Mouse (Mus musculus): ENCODE measurements at regions not wholly inside any gene's neighbourhood (a gene's known extent, or its start where the extent isn't known, plus 50 kb on each side); places are given as distances from the start of the nearest gene placed in this dataset.

DNA sequence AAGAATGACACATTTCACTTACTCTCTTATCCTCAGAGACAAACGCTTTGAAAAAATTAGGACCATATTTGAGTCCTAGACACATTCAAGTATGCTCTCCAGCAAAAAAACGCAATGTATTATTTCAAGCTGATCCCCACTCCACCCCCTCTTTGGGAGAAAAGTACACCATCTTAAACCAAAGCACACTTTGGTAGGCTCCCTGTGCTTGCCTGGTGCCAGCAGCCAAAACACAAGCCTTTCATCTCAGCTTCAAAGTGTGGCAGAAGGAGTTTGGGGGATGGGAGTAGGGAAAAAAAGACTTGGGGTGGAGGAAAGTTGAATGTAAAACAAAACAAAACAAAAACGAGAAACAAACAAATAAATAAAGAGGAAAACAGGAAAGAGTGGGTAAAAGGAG, 137.2 kb upstream of the Hey2 start:
- Histone ChIP-seq H3K27ac (ENCODE audit: low read depth, low read length) (no peak overlapping the region), H3K27me3 (replicated peaks; ENCODE audit: control insufficient read depth, insufficient read depth, low read length) (no peaks in the 10 kb centered on the region), H3K4me2 (replicated peaks; ENCODE audit: low read depth) (no peak overlapping the region), H3K9me3 (ENCODE audit: control insufficient read depth) (no peaks in the 10 kb centered on the region), H3K36me3 (ENCODE audit: control insufficient read depth, insufficient read depth) (no peaks in the 10 kb centered on the region), H3K4me1 (replicated peaks; ENCODE audit: control insufficient read depth, insufficient read depth, low read length) (no peaks in the 10 kb centered on the region), H3K9ac (ENCODE audit: low read depth, low read length) (no peak overlapping the region), H3K4me3 (ENCODE audit: low read depth, low read length) (no peak overlapping the region)
- no peak for TF ChIP-seq CTCF (IDR thresholded peaks at IDR 0.05; ENCODE audit: low read depth)
- 27% methylated on average over 3 of the region's 3 CpGs for WGBS
- ATAC-seq: no peak

DNA sequence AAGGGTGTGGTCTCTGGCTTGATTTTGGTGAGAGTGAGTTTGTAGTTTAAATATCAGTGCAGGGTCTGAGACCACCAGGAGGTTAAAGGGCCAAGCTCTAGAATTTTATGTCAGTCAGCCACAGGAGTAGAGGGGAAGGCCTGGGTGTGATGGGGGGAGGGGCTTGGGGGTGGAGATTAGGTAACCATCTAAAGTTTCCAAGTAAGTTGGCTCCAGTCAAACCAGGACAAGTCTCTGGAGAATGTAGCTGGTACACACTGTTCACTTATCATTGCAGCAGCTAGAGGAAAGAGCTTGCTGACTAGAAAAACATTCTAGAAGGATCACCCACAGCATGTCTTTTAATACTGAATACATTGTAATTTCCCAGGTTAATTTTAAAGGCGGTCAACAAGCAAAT, 123.6 kb upstream of the Hey2 start:
- TF ChIP-seq CTCF (IDR thresholded peaks at IDR 0.05; ENCODE audit: low read depth): no peak
- Histone ChIP-seq H3K36me3 (ENCODE audit: control insufficient read depth, insufficient read depth) (no peaks in the 10 kb centered on the region), H3K27me3 (replicated peaks; ENCODE audit: control insufficient read depth, insufficient read depth, low read length) (no peaks in the 10 kb centered on the region), H3K9ac (ENCODE audit: low read depth, low read length) (no peak overlapping the region), H3K9me3 (ENCODE audit: control insufficient read depth) (no peaks in the 10 kb centered on the region), H3K27ac (ENCODE audit: low read depth, low read length) (no peak overlapping the region), H3K4me2 (replicated peaks; ENCODE audit: low read depth) (no peak overlapping the region), H3K4me3 (ENCODE audit: low read depth, low read length) (no peak overlapping the region), H3K4me1 (replicated peaks; ENCODE audit: control insufficient read depth, insufficient read depth, low read length) (no peaks in the 10 kb centered on the region)
- no peak for ATAC-seq
- 98% methylated on average over 1 of the region's 1 CpGs for WGBS

DNA sequence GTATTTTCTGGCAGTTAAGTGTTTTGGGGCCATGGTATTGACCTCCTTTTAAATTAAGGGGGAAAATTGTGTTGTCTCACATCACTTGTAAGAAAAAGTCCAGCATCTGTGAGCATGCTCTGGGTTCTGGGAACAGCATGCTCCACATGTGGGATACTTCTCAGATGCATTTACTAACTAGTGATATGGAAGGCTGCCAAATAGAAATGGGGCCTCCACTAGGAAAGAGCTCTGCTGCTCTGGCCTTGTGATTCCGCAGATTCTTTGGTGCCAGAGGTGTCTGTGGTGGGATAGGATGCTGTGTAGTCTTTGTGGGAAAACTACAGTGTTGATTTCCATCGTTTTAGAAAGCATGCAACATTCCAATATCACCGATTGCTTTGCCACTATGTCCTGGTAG, 111.2 kb upstream of the Hey2 start:
- H3K9ac ChIP-seq (ENCODE audit: low read depth, low read length): no peak overlapping the region
- no peaks in the 10 kb centered on the region for H3K27me3 ChIP-seq (replicated peaks; ENCODE audit: control insufficient read depth, insufficient read depth, low read length)
- H3K4me3 ChIP-seq (ENCODE audit: low read depth, low read length): no peak overlapping the region
- H3K36me3 ChIP-seq (ENCODE audit: control insufficient read depth, insufficient read depth): no peaks in the 10 kb centered on the region
- H3K9me3 ChIP-seq (ENCODE audit: control insufficient read depth): no peaks in the 10 kb centered on the region
- H3K4me1 ChIP-seq (replicated peaks; ENCODE audit: control insufficient read depth, insufficient read depth, low read length): no peaks in the 10 kb centered on the region
- no peak overlapping the region for H3K27ac ChIP-seq (ENCODE audit: low read depth, low read length)
- no peak overlapping the region for H3K4me2 ChIP-seq (replicated peaks; ENCODE audit: low read depth)
- TF ChIP-seq CTCF (IDR thresholded peaks at IDR 0.05; ENCODE audit: low read depth): no peak
- ATAC-seq: no peak
- 67% methylated on average over 3 of the region's 3 CpGs for WGBS

DNA sequence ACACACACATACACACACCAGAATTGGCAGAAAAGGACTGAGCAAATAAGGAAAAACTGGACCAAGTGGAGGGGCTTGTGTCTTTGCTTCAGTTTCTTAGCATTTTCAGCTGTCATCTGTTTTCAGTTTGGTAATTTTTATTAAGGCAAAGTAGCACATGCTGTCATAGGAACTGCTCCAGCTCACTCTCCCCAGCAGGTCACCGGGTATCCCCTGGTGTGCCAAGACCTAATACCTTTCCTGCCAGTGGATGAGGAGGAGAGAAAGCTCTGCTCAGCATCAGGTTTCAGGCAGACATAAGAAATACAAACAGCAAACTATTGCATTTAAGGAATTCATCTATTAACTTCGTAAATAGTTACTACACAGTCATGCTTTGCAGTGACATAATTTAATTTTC, 109.8 kb upstream of the Hey2 start:
- no peak overlapping the region for H3K9ac ChIP-seq (ENCODE audit: low read depth, low read length)
- WGBS: 58% methylated on average over 2 of the region's 2 CpGs
- no peak overlapping the region for H3K4me3 ChIP-seq (ENCODE audit: low read depth, low read length)
- TF ChIP-seq CTCF (IDR thresholded peaks at IDR 0.05; ENCODE audit: low read depth): no peak
- H3K4me2 ChIP-seq (replicated peaks; ENCODE audit: low read depth): no peak overlapping the region
- no peaks in the 10 kb centered on the region for H3K36me3 ChIP-seq (ENCODE audit: control insufficient read depth, insufficient read depth)
- H3K4me1 ChIP-seq (replicated peaks; ENCODE audit: control insufficient read depth, insufficient read depth, low read length): no peaks in the 10 kb centered on the region
- H3K9me3 ChIP-seq (ENCODE audit: control insufficient read depth): no peaks in the 10 kb centered on the region
- no peak overlapping the region for H3K27ac ChIP-seq (ENCODE audit: low read depth, low read length)
- no peaks in the 10 kb centered on the region for H3K27me3 ChIP-seq (replicated peaks; ENCODE audit: control insufficient read depth, insufficient read depth, low read length)
- ATAC-seq: no peak

GRCm38 (mm10) chr10:30946601-30947000, 104.0 kb upstream of the Hey2 start:
- no peak overlapping the region for H3K4me2 ChIP-seq (replicated peaks; ENCODE audit: low read depth)
- H3K4me1 ChIP-seq (replicated peaks; ENCODE audit: control insufficient read depth, insufficient read depth, low read length): no peaks in the 10 kb centered on the region
- H3K36me3 ChIP-seq (ENCODE audit: control insufficient read depth, insufficient read depth): no peaks in the 10 kb centered on the region
- WGBS: 46% methylated on average over 4 of the region's 4 CpGs
- TF ChIP-seq CTCF (IDR thresholded peaks at IDR 0.05; ENCODE audit: low read depth): no peak
- H3K27me3 ChIP-seq (replicated peaks; ENCODE audit: control insufficient read depth, insufficient read depth, low read length): no peaks in the 10 kb centered on the region
- H3K4me3 ChIP-seq (ENCODE audit: low read depth, low read length): no peak overlapping the region
- H3K9me3 ChIP-seq (ENCODE audit: control insufficient read depth): no peaks in the 10 kb centered on the region
- ATAC-seq: no peak
- no peak overlapping the region for H3K9ac ChIP-seq (ENCODE audit: low read depth, low read length)
- no peak overlapping the region for H3K27ac ChIP-seq (ENCODE audit: low read depth, low read length)

DNA sequence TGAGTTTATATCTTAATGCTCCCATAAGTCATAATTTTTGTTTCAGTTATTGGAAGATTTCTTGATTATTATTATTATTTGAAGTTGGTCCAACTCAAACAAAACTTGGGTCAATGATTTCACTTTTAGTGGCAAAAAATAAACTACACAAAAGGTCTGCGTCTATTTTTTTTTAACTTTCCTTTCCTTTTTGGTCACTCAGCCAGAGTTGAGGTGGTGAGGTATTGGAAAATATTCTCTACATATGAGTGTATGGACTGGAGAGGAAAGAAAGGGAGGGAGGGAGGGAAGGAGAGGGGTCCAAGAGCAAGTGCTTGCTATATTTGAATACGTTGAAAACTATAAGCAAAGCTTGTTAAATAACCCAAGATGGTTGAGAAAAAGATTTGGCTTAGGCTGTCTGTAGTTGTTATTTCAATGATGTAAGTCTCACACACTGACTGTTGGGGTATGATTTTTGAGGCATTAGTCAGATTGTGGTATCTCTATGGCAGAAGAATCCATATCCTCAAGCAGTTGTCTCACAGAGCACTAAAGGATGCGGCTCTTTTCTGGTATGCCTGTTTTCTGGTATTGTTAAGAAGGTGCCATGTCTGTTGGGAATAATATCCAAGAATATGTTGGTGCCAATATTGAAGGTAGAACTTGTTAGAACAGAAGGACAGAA, 75.9 kb upstream of the Hey2 start:
- Histone ChIP-seq H3K4me1 (replicated peaks; ENCODE audit: control insufficient read depth, insufficient read depth, low read length) (no peaks in the 10 kb centered on the region), H3K27ac (ENCODE audit: low read depth, low read length) (no peak overlapping the region), H3K9ac (ENCODE audit: low read depth, low read length) (no peak overlapping the region), H3K4me3 (ENCODE audit: low read depth, low read length) (no peak overlapping the region), H3K36me3 (ENCODE audit: control insufficient read depth, insufficient read depth) (no peaks in the 10 kb centered on the region), H3K4me2 (replicated peaks; ENCODE audit: low read depth) (no peak overlapping the region), H3K9me3 (ENCODE audit: control insufficient read depth) (no peaks in the 10 kb centered on the region), H3K27me3 (replicated peaks; ENCODE audit: control insufficient read depth, insufficient read depth, low read length) (no peaks in the 10 kb centered on the region)
- no peak for TF ChIP-seq CTCF (IDR thresholded peaks at IDR 0.05; ENCODE audit: low read depth)
- ATAC-seq: no peak
- 79% methylated on average over 3 of the region's 3 CpGs for WGBS

DNA sequence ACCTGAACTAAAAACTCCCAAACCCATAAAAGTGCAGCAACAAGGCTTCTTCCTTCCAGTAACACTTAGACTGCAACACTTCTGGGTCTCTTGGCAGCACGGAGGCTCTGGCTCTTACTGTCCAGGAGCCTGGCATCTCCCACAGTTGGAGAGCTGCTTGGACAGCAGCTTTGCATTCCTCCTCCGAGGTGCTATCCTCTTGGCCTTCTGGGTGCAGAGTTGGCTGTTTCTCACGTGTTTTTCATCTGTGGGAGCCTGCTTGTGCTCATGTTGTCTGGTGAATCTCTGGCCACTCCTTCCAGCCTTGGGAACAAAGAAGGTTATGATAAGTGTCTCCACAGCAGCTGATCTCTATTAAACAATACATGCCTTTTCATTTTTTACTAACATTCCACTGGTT, 51.2 kb upstream of the Hey2 start:
- H3K9ac ChIP-seq (ENCODE audit: low read depth, low read length): no peak overlapping the region
- H3K27ac ChIP-seq (ENCODE audit: low read depth, low read length): no peak overlapping the region
- no peak overlapping the region for H3K4me2 ChIP-seq (replicated peaks; ENCODE audit: low read depth)
- no peaks in the 10 kb centered on the region for H3K27me3 ChIP-seq (replicated peaks; ENCODE audit: control insufficient read depth, insufficient read depth, low read length)
- no peaks in the 10 kb centered on the region for H3K36me3 ChIP-seq (ENCODE audit: control insufficient read depth, insufficient read depth)
- TF ChIP-seq CTCF (IDR thresholded peaks at IDR 0.05; ENCODE audit: low read depth): no peak
- ATAC-seq: no peak
- no peaks in the 10 kb centered on the region for H3K4me1 ChIP-seq (replicated peaks; ENCODE audit: control insufficient read depth, insufficient read depth, low read length)
- H3K4me3 ChIP-seq (ENCODE audit: low read depth, low read length): no peak overlapping the region
- 38% methylated on average over 3 of the region's 3 CpGs for WGBS
- H3K9me3 ChIP-seq (ENCODE audit: control insufficient read depth): no peaks in the 10 kb centered on the region

Data from intestine, postnatal 0 days (tissue).